8 mouse cellular contexts compared by ENCODE assay signal in genomic region chr17:50419966-50420365, GRCm38 (mm10).
DNase-seq lines count a peak whose midpoint lies in the region; ATAC-seq and TF ChIP-seq lines count a peak whose summit lies in the region.

No protein-coding gene starts in this region.

- H3K27ac ChIP-seq in gastrocnemius, adult 2 months, result no peak overlapping the region
- H3K27ac ChIP-seq in intestine, embryonic 15.5 days, result no peak overlapping the region

- peak; percentile 33 for DNase-seq in gastrocnemius, adult 2 months
- DNase-seq in gastrocnemius, adult 8-10 months (ENCODE audit: low spot score in 2 of 2), result no peak
- peak; percentile 20 for DNase-seq in thymus, postnatal 14 days
- DNase-seq in thymus, postnatal 36 days, result no peak
- no peak for DNase-seq in right cerebral cortex, adult 18-20 months
- DNase-seq in layer of hippocampus, adult 11-12 months (ENCODE audit: low spot score), result no peak

- WGBS in intestine, embryonic 15.5 days, result 83% methylated on average over 11 of the region's 12 CpGs

- intact Hi-C loops in gastrocnemius, adult 2 months (cut with DNase I), result loop anchor here (1.0 to 5.0 kb wide), 4 partner anchors 87 to 375 kb away; partner anchors contain the start of genes Dazl and Plcl2

- no peak for TF ChIP-seq CTCF in gastrocnemius, adult 2 months (IDR thresholded peaks at IDR 0.05)

- no peaks in the 10 kb centered on the region for H3K4me1 ChIP-seq in intestine, embryonic 15.5 days (replicated peaks)

- no peak overlapping the region for H3K4me2 ChIP-seq in intestine, embryonic 15.5 days (replicated peaks)

- no peaks in the 10 kb centered on the region for H3K9me3 ChIP-seq in intestine, embryonic 15.5 days

- H3K27me3 ChIP-seq in intestine, embryonic 15.5 days (replicated peaks), result no peaks in the 10 kb centered on the region

- peak; percentile 90 for ATAC-seq in intestine, embryonic 15.5 days
- peak; percentile 79; the same call in 1 of the 2 replicates for ATAC-seq in monocyte, adult 5-6 weeks (replicated peaks; ENCODE audit: insufficient number of reproducible peaks, low FRiP score, low TSS enrichment, poor library complexity, severe bottlenecking)

- no peaks in the 10 kb centered on the region for H3K36me3 ChIP-seq in intestine, embryonic 15.5 days

- no peak overlapping the region for H3K4me3 ChIP-seq in gastrocnemius, adult 2 months
- H3K4me3 ChIP-seq in intestine, embryonic 15.5 days (replicated peaks), result no peak overlapping the region

- no peak overlapping the region for H3K9ac ChIP-seq in intestine, embryonic 15.5 days

Comparison
In these comparisons a context has a peak if more than half of its experiments do, and no peak if none do; other contexts are left out.
1. DNase-seq: peak in gastrocnemius, adult 2 months (single experiment) and thymus, postnatal 14 days (single experiment); none in gastrocnemius, adult 8-10 months (0 of 2), thymus, postnatal 36 days (0 of 2), right cerebral cortex, adult 18-20 months (single experiment) and layer of hippocampus, adult 11-12 months (single experiment).